ENCODE assay signal across 1 mouse cellular context in the genomic region with DNA sequence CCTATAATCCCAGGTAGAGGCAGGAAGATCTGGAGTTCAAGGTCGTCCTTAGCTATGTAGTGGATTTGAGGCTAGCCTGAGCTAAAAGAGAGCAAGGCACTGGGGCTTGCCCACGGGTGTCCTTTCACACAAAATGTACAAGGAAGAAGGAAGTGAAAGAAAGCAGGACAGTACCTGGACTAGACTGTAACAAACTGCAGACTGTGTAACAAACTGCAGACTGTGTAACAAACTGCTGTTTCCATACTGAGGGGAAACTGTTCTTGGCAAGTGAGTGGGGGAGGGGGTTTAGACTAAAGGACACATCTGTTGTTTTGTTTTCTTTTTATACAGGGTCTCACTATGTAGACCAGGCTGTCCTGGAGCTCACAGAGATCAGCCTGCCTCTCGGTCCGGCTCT.
A peak's percentile ranks its signal among the peaks of the same experiment; 100 is the strongest.
TF ChIP-seq lines count a peak whose summit lies in the region.

No protein-coding gene starts in this region.

TF ChIP-seq in CH12.LX, 34 proteins besides CTCF, POLR2A, EP300 and RAD21:
- TF ChIP-seq JUN (IDR thresholded peaks at IDR 0.05; ENCODE audit: insufficient read depth, low read depth, low read length) (no peak), ZKSCAN1 (IDR thresholded peaks at IDR 0.05; ENCODE audit: borderline replicate concordance, low read depth, low read length) (no peak), CHD2 (IDR thresholded peaks at IDR 0.05; ENCODE audit: low read length) (peak; percentile 64), CHD1 (IDR thresholded peaks at IDR 0.05; ENCODE audit: low read depth, low read length) (no peak), ZNF384 (IDR thresholded peaks at IDR 0.05; ENCODE audit: low read depth, low read length) (peak; percentile 15; the same call in 1 of the 2 replicates), NRF1 (IDR thresholded peaks at IDR 0.05; ENCODE audit: low read depth, low read length) (no peak), E2F4 (IDR thresholded peaks at IDR 0.05; ENCODE audit: insufficient replicate concordance, low read depth, low read length) (no peak), IRF4 (IDR thresholded peaks at IDR 0.05; ENCODE audit: low read depth, low read length) (peak; percentile 80), MXI1 (IDR thresholded peaks at IDR 0.05; ENCODE audit: low read depth, low read length) (no peak), BHLHE40 (IDR thresholded peaks at IDR 0.05; ENCODE audit: low read depth, low read length) (0 out of 2 replicates have a peak, but pooled peaks have one; percentile 26), JUND (conservative IDR thresholded peaks at IDR 0.05; ENCODE audit: low read depth, low read length) (no peak), SMC3 (IDR thresholded peaks at IDR 0.05; ENCODE audit: low read depth, low read length) (no peak), HCFC1 (IDR thresholded peaks at IDR 0.05; ENCODE audit: low read depth, low read length) (no peak), SIN3A (IDR thresholded peaks at IDR 0.05; ENCODE audit: low read length) (peak; percentile 38; the same call in 1 of the 2 replicates), TCF12 (IDR thresholded peaks at IDR 0.05; ENCODE audit: low read depth, low read length) (0 out of 2 replicates have a peak, but pooled peaks have one; percentile 42), ELF1 (IDR thresholded peaks at IDR 0.05; ENCODE audit: low read depth, low read length) (peak; percentile 38), ZMIZ1 (IDR thresholded peaks at IDR 0.05; ENCODE audit: low read depth, low read length) (no peak), ZC3H11A (IDR thresholded peaks at IDR 0.05; ENCODE audit: low read depth, low read length) (no peak), MEF2A (IDR thresholded peaks at IDR 0.05; ENCODE audit: borderline replicate concordance, low read depth, low read length) (0 out of 2 replicates have a peak, but pooled peaks have one; percentile 20), MAX (IDR thresholded peaks at IDR 0.05; ENCODE audit: low read length) (0 out of 2 replicates have a peak, but pooled peaks have one; percentile 29), ETS1 (conservative IDR thresholded peaks at IDR 0.05; ENCODE audit: low read depth, low read length) (peak; percentile 33; the same call in 1 of the 2 replicates), PAX5 (IDR thresholded peaks at IDR 0.05; ENCODE audit: low read length) (no peak), MAZ (IDR thresholded peaks at IDR 0.05; ENCODE audit: low read depth, low read length) (no peak), USF1 (IDR thresholded peaks at IDR 0.05; ENCODE audit: low read depth, low read length) (no peak), KAT2A (IDR thresholded peaks at IDR 0.05; ENCODE audit: insufficient replicate concordance, low read length) (no peak), RCOR1 (conservative IDR thresholded peaks at IDR 0.05; ENCODE audit: low read depth, low read length) (no peak), UBTF (IDR thresholded peaks at IDR 0.05; ENCODE audit: low read depth, low read length) (no peak), TBP (conservative IDR thresholded peaks at IDR 0.05; ENCODE audit: low read depth, low read length) (no peak), GABPA (IDR thresholded peaks at IDR 0.05; ENCODE audit: insufficient replicate concordance, low read depth, low read length) (no peak), NELFE (IDR thresholded peaks at IDR 0.05; ENCODE audit: low read depth, low read length) (no peak), MAFK (IDR thresholded peaks at IDR 0.05; ENCODE audit: insufficient replicate concordance, low read length) (no peak), MYC (IDR thresholded peaks at IDR 0.05; ENCODE audit: low read depth, low read length) (no peak), USF2 (conservative IDR thresholded peaks at IDR 0.05; ENCODE audit: low read depth, low read length) (no peak)
